Mouse (Mus musculus) mouse trophoblast stem cell (cell line): ENCODE measurements around the gene Ndufa11.

Source experiments
- in situ Hi-C, 2 experiments: fragments of 300-500 bp; cut with MseI, MboI; formaldehyde crosslinking; loops; 2 replicates in 1 of 2; 3 replicates in 1 of 2; pipeline ENCODE4 v1.15.1; 2025

The Ndufa11 gene

DNA sequence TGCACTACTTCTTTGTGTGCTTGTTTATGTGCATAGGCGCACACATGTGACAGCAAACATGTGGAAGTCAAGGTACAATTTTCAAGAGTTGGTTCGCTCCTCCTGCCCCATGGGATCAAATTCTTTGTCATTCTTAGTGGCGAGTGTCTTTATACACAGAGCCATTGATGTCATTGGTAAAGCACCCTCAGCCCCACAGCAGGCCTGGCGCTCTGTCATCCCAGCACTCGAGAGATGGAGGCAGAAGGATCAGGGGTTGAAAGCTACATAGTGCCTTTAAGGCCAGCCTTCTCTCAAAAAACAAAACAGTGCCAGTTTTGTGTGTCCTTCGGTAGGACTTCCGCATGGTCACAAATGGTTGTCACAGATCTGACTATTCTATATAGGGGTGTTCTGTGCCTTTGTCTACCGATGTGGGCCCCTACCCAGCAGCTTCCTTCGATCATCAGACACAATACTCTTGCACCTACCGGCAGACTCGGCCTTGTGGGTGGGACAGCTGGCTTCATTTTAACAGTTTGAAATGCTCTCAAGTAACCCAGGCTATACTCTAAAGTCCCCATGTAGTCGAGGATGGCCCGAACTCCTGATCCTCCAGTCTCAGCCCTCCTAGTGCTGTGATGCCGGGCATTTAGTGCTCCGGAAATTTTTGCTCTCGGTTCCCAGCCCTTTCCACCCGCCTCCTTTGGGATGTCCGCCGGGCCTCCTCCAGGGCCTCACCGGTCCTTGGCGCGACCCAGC, 1.5 kb upstream of the Ndufa11 start:
- in situ Hi-C loops, result no loop called here

DNA sequence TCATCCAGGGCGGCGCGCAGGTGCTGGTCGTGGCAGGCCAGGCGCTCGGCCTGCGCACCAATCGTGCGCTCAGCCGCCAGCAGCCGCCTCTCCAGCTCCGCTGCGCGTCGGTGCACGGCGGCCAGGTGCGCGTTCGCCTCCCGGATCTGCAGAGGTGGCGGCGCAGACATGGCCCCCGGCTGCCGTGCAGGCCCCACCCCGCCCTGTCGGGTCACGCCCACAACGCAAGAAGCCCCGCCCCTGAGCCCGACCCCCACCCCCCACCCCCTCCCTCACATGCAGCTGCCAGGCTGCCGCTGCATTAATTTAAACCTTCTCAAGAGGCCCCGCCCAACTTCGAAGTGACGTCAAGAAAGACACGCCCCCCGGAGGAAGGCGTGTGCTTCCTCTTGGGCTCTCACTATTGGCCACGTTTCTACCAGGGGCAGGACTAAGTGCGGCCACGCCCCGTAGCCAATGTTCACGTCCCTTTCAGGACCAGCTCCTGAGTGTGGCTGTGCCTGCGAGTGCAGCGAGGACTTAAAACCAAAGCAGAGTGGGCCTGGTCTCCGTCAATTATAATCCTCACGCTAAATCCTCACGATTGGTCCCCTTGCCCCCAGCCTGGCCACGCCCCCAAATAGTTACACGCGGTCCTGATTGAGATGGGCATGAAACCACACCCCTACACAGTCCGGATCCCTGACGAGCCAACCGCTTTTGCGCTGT, 758 bp upstream of the Ndufa11 start:
- in situ Hi-C loops, result no loop called here

DNA sequence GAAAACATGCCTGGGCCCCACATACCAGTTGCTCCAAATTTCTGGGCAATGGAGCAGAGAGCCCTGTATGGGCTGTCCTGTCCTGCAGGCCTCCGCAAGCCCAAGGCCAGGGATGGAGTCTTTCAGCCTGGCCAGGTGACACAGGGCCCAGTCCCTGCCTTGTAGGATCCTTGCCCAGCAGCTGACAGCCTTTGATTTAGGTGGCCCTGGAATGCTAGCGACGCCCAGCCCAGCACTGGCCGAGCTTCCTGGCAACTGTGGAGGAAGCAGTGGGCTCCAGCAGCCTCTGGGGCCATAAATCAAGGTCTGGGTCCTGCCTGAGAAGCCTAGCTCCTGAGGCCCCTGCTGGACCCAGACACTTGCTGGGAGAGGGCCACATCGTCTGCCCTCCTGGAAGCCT, 4.9 kb downstream of the Ndufa11 start:
- in situ Hi-C loops, result no loop called here

DNA sequence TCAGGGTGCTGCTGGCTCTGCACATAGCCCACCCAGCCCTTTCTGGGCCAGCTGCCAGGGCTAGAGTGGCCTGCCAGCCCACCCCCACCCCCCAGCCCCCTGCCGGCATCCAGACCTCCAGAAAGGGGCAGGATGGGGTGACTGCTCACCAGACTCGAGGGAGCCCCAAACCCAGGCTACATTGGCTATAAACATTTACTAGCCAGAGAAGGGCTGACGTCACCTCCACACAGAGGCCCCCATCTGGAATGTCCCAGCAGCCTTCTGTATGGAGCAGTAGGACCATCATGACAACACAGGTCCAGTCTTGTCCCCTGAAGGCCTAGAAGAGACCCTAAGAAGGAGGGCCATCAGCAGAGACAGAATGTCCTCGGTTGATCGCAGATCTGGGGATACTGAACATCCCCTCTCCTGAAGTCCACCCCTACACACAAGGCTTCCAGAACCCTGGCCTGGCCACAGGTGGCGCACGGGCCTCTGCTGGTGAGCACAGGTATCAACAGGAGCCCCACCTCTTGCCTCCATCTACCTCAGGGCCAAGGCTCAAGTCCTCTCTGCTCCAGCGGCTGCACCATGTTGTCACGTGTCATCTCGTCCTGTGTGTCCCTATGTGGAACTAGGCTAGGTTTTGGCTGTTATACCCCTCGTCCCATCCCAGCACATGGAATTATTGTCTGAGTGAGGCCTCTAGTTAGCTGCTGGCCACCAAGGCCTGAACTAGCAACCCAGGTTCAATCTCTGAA, 6.0 kb downstream of the Ndufa11 start:
- in situ Hi-C loops, result no loop called here

DNA sequence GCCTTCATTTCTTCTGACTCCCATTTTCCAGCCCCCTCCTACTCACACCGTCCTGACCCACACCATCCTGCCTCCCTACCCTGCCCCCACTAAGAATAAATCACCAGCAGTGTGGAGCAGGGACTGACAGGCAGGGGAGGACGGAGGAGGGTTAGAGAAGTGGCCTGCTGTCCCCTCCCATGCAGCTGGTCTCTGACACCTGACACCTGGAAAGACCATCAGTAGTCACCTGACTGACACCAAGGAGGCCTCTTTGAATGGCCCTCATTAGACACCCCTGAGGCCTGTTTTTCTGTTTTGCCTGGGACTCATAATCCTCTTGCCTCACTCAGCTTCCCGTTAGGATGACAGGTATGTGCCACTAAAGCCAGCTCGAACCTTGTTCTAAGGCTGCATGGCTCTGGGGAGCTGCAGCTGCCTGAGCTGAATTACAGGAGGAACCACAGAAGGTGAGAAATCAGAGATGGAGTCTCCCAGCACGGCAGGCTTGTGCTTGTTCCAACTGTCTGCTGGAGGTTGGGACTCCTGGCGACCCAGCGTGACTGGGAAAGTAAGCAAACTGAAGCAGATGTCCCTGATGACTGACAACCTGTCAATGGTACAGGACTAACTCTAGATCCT, 9.6 kb downstream of the Ndufa11 start:
- in situ Hi-C loops, result no loop called here

DNA sequence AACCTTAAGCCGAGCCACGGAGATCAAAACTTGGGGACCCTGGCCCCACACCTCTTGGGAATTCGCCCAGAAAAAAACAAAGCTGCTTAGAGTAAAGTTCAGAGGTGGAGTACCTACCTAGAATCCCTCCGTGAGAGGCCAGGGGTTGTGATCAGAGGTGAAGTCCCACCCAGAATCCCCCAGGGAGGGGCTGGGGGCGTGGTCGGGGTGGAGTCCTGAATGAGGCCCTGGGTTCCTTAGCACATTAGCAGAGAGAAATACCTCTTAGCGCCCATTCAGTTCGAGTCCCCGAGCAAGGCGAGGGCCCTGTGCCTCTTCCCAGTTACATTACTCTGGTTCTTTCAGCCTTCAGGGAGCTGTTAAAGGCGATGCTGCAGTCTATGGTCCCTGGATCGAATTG, 10.1 kb downstream of the Ndufa11 start:
- in situ Hi-C loops, result no loop called here

DNA sequence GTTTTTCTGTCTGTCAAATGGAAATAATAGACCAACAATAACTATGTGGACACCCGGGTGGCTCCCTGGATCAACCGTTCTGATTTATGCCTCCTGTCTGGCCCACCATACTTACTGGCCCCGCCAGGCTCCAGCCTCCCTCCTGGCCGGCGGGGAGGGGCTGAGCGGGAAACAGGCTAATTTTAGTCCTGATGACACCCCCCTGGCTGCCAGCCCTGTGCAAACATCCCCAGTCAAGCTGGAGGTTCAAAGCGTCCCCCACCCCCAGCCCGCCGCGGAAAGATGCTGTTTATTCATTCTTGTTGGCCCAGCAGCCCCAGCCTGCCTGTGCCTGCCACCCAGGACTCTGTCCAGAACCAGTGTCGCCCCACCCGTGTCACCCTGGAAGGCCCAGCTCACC, 10.6 kb downstream of the Ndufa11 start:
- in situ Hi-C loops, result no loop called here

DNA sequence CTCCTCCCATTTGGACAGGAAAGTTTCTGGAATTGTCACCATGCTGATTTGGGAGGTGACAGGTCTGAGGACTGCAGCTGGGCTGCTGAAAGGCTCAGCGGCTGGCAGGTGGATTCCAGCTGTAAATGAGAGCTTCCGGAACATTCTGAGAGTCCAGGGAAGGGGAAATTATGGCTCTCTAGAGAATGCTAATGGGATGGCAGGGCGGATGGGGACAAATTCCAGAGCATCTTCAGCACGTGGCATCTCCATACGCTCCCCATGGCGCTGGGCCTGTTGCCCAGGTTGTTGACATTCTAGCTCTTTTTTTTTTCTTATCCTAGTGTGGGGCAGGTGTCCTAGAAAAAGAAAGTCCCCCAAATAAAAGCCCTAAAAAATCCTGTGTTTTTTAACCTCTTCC, 11.6 kb downstream of the Ndufa11 start:
- in situ Hi-C loops, result no loop called here

DNA sequence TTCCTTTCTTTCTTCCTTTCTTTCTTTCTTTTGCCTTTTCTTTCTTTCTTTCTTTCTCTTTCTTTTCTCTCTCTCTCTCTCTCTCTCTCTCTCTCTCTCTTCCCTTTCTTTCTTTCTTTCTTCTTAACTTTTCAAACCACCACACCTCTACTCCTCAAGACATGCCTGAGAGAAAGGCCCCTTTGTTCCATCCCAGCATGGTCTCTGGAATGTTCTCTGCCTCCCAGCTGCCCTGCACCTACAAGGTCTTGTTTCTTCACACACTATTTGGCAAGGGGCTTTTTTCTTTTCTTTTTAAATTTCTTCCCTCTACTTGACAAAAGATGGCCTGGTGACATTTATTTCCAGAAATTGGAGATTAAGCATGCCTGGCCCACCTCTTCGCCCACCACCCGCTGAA, 12.1 kb downstream of the Ndufa11 start:
- in situ Hi-C loops, result no loop called here

DNA sequence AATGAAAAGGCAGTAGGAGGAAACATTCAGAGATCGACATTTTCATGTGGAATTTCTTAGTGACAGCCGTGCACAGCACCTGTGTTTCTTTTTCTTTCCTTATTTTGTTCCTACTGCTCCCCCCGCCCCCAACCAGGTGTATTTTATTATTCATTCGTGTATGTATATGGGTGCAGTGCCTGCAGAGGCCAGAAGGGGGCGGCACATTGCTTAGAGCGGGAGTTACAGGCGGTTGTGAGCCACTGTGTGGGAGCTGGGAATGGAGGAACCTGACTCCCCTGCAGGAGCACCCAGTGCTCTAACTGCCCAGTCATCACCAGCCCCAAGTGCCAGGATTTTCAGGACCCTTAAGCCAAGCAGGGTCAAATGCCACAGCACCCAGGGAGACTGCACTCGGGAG, 19.0 kb downstream of the Ndufa11 start:
- in situ Hi-C loops, result no loop called here

DNA sequence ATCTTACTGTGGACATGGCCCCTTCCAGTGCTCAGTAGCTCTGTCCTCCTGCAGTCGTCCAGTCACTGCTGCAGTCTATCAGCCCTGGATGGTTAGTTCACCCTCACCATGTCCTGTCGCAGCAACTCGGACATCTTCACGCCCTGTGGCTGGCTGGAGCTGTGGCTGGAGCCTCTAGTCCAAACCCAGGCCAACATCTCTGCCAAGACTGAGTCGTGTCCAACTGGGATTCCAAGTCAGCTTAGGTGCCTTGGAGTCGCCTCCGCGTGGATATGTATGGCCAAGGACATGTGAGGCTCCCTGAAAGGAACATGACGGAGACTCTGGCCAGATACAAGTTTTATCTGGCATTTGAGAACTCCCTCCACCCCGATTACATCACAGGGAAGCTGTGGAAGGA, 20.7 kb downstream of the Ndufa11 start:
- in situ Hi-C loops, result no loop called here

DNA sequence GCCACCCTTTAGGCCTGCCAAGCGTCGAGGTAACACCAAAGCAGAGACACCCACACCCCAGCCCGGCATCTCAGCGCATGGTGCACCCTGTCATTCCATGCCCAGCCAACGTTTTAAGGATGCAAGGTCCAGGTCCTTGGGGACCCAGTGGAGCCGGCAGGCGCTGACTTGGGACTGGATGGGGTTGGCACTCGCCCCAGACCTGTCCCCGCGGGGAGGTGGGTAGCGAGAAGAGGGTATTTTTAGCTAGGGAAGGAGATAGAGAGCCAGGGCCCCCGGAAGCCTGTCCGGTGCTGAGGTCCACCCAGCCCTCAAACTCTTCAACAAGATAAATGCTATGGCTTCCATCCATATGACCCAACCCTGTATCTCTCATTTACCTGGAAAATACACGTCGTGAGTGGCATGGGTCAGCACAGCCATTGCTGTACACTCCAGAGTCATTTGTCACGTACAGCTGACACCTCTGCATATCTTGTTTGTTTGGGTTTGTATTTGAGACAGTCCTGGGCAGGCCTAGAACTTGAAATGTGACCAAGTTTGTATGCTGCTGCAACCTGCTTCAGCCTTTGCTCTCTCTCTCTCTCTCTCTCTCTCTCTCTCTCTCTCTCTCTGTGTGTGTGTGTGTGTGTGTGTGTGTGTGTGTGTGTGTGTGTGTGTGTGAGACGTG, 22.7 kb downstream of the Ndufa11 start:
- in situ Hi-C loops, result no loop called here

DNA sequence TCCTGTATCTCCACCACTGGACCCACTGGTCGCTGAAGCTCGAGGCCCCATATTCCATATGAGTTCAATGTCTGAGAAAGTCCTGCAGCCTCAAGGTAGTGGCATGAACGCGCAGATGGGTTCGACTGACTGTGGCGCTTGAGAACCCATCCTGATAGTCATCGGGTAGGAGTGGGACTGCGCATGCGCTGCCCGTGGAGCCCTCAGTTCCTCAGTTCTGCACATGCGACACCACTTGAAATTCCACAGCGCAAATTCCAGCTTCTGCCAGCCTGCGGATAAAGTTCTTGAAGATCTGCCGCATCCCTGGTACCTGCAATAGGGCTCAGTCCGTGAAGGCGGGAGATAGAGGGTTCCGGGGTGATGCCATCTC, 23.2 kb downstream of the Ndufa11 start:
- in situ Hi-C loops, result no loop called here

DNA sequence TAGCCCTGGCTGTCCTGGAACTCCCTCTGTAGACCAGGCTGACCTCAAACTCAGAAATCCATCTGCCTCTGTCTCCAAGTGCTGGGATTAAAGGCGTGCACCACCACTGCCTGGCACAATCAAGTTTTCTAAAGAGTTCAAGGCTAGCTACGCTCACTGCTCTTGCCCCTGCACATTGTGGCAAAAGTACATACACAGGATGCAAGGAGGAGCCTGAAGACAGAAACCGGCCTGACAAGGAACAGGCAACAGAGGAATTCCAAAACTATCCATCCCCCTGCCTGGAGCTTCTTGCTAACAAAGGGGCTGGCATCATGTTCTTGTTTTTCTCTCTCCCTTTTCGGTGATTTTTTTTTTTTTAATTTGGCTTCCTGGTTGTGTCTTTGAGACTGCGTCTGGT, 26.6 kb downstream of the Ndufa11 start:
- in situ Hi-C loops, result no loop called here

DNA sequence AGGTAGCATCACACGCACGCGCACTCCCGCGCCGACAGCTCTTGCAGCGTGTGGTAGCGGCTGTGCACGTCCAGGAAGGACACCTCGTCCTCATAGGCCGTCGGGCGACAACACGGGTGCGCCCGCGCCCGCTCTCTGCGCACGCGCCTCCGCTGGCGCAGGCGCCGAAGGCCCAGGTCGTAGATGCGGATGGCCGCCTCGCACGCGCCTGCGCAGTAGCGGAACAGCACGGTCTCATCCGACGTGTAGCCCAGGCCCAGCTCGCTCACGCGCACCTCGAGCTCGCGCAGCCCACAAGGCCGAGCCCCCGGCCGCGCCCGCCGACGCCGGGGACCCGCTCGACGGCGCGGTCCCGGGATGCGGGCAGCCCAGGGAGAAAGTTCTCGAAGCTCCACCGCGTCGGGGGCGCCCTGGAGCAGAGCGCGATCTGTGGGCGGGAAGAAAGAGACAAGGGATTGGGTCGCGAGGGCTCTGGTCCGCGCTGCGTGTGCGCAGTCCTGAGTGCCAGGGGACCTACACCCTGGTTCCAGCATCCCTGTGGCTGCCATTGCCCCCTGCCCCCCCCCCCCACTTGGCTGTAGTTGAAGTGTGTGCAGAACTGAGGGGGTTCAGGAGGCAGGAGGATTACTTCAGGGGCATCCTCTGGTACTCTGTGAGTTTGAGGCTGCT, 34.0 kb downstream of the Ndufa11 start:
- in situ Hi-C loops, result no loop called here

DNA sequence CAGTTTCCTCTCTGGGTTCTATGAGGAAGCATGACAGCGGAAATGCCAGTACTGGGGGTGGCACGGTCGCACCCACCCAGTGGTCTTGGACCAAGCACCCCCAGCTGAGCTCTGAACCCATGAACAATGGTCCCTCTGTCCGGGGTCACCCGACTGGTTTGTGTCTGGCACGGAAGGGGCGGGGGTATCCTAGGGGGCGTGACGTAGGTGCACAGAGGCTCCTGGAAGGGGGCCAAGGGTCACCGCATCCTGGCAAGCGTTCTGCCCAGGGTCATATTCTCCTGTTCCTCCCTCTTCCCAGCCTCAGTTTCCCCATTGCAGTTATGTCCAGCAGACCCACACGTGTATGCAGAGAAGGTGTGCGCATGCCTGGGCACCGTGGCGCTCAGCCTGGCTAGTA, 35.9 kb downstream of the Ndufa11 start:
- in situ Hi-C loops, result no loop called here

DNA sequence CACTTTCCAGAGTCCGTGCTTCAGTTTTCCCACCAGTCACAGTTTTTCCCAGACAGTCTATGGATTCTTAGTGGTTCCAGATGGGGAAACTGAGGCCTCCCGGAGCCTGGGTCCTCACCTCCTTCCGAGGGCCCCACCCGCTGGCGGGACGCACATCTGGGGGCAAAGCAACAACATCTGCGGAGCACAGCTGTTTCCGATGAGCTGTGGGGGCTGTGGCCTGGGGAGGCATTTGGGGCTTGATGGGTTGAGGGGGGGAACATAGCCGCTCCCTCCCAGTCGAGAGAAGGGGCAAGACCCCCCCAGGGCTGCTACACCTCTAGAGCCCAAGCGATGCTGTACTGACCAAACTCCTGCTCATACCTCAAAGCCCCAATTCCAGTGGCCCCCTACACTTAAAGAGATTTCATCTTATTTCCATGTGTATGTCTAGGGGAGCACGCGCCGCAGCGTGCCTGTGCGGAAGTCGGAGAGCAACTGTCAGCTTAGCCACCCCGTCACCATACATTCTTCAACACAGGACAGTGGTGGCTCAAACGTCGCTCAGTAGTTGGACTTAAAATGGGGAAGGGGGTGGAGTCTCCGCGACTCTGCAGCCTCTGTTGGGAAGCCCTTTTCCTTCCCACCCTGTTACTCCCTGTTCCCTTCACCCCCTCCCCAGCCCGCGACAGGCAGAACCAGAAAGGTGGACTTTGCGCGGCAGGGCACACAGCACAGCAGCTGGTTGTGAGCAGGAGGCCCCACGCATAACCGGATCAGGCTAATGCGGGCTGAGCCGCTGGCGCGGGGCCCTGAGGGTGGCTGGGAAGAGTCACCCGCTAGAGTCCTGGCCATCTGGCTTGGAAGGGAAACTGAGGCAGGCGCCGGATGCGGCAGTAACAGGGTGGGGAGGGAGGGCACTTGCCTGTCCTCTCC, 37.0 kb downstream of the Ndufa11 start:
- in situ Hi-C loops, result no loop called here

DNA sequence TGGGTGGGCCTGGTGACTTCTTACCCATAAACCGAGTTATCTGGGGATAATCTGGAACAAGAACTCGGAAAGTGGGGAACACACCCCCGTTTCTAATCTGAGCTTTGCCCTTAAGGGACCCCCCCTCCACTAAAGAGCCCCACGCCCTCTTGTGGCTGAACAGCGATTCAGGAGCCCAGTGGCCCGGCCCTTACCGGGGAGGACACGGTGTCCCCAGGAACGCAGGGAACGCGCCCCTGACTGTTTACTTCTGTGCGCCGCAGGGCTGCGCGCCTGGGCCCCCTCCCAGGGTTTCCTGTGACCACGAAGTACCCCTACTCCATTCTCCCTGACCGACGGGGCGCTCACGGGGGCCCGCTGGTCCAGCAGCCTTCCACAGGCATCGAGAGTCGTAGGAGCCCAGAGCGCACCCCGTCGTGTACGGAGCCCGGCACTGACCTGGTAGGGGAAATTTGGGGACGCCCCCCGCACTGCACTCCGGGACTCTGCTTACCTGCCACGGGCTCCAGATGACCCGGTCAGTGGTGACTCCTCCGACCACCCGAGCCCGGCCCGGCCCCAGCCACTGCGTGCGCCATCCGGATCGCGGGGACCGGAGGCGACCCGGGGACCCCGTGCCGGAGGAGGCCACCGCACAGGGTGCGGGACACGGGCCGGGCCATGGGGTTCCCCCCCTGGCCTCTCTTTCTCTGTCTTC, 39.3 kb downstream of the Ndufa11 start:
- in situ Hi-C loops, result no loop called here

DNA sequence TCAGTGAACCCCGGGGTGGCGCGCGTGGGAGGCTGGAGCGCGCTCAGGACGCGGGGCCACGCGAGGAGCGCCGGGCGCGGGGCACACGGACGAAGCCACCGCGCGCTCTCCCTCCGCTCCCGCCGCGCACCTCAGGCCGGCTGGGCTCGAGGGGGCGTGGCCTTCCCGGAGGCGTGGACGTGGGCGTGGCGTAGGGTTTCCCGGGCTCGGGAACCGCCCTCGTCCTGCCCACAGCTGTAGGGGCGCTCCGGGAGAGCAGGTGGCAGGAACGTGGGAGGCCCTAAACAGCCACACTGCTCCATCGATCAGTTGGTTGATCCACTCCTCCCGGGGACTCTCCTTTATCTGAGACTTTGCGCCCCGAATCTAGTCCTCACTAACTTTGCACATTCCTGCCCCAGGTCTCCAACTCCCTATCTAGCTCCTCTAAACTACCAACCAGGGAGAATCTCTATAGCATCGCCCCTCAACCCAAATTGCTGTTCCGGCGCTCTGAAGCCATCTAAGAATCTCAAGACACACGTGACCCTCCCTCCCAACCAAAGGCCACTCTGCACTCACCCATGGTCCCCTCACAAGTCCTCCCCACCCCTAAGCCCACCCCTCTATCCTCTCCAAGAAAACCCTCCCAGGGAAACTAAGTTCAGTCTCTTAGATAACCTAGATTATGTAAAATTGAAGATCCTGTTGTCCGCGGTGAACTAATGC, 40.0 kb downstream of the Ndufa11 start, which contains the start of gene Nrtn:
TSS of gene Nrtn (minus strand) at position 115 of the 708 bp plus-strand sequence.
- in situ Hi-C loops, result no loop called here
